Mouse (Mus musculus) urinary bladder, postnatal 25 days (tissue): ENCODE measurements around the gene Acap3.
A peak's percentile ranks its signal among the peaks of the same experiment; 100 is the strongest.

Source experiments
- DNase-seq: peaks from one replicate; pipeline ENCODE4 v3.0.0; 2022; ENCODE audit warnings: low spot score

The Acap3 gene

DNA sequence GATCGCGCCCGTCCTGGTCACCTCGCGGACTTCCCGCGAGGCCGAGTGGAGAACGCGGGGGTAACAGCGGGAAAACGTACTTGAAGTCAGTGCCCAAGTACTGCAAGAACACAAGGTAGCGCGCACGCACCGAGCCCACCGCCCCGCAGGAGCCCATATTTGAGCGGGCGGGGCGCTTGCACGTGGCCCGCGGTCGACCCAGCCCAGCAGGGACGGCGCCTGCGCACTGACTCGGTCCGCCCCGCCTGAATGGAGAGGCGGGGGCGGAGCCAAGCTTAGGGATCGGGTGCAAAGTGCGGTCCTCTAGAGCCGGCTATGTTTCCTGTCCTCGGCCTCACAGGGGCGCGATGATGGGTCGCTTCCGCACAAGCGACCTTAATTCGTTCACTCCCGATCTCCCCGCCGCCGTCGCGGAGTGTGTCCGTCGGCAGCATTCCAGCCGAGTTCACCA is at the start of gene Acap3, which contains the start of gene Pusl1:
Gene Acap3 (plus strand): TSS at position 272 of the 451 bp plus-strand sequence.
Gene Pusl1 (minus strand): TSS at position 231 of the 451 bp plus-strand sequence.
- DNase-seq: peak; percentile 98

DNA sequence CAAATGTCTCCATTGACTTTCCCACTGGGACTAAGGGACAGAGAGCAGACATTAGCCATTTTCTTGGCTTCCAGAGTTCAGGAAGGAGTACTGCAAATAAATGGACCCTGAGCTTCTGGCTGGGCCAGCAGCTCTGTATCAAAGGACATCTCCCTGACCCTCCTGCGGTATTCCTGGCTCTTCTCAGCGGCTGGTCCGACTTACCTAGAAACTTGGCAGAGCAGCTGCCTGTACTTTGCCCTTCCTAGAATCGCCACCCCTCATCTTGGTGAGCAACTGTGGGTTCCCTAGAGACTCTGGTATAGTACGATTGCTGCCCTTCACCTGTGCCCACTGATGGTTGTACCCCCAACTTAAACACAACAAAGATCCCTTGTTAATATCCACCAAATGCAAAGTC is 48.4 kb upstream of the Acap3 start:
- DNase-seq: no peak

DNA sequence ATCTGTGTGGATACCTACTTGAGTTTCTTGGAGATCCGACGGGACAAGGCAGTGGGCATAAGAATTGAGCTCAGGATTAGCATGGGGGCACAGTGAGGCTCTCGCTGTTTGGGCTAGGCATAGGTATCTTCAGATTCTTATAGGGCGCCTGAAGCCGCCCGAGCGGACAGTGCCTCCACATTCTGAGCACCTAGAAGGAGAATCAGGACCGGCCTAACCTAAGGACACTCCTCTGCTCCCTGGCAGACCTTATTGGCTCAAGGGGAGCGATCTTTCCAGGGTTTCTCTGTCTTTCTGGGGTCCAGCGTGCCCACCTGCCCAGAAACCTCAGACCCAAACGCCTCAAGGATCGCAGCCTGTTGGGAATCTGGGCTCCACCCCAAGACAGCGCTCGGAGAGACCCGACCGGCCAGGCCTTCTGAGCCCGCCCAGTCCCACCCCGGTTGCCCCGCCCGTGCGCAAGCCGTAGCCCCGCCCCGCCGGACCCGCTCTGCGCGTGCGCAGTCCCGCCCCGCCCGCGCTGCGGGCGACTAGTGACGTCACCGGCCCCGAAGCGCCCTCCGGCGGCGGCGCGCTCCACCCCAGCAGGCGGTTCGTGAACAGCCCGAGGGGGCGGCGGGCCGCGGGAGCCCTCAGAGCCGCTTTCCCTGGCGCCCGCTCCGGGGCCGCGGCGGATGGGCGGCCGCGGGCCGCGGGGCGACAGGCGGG is 44.6 kb upstream of the Acap3 start, which contains the start of gene Dvl1:
Gene Dvl1 (plus strand): TSS at position 532 of the 708 bp plus-strand sequence.
- DNase-seq: peak; percentile 99

DNA sequence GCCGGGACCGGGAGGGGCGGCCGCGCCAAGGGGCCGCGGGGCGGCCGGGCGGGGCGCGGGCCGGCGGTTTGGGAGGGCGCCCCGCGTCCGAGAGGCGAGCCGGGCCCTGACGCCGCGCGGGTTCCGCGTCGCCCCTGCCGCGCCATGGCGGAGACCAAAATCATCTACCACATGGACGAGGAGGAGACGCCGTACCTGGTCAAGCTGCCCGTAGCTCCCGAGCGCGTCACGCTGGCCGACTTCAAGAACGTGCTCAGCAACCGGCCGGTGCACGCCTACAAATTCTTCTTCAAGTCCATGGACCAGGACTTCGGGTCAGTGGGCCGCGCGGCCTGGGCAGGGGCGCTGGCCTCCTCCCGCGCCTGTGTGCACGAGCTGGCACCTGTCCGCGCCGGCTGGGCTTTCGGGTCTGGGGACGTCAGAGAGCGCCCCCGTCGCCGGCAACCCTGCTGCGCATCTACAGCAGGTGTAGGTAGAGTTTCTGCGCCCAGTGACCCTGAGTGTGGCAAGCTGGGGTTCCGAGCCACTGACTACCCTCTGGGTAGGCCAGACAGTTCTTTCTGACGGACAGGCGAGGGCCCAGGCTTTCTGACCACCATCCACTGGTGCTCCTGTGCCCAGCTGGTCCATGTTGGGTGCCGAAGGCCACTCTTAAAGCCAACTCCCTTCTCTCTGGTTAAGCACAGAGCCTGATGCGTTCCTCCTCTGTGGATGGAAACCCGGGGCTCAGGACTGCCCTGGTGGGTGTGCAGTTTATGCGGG is 43.9 kb upstream of the Acap3 start:
- peak; percentile 42 for DNase-seq

DNA sequence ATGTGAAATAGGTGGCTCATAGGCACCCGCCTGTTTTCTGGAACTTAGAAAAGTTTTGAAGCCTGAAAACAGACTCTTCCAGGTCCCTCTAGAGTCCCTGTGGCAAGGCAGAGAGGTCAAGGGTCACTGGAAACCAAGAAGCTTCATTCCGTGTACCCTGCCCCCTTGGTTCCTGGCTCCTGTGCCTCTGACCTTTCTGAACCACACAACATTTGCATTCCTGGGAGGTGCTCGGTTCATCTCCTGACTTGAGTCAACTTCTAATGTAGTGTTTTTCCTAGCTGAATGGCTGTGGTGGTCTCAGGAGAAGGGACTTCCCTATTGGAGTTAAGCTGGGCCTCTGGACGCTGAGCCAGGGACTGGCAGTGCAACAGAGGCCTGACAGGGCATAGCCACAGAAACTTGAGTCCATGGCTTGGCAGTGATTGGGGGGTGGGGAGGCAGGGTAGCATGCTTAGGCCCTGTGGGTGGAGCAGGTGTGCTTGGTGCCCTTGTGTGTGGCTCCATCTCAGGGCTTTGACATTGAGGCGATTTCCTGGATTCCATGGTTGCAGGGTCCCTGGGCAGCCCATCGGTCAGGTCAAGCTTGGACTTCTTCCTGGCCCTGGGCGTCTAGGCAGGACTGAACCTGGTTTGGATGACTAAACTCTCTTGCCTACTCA is 43.1 kb upstream of the Acap3 start:
- no peak for DNase-seq

DNA sequence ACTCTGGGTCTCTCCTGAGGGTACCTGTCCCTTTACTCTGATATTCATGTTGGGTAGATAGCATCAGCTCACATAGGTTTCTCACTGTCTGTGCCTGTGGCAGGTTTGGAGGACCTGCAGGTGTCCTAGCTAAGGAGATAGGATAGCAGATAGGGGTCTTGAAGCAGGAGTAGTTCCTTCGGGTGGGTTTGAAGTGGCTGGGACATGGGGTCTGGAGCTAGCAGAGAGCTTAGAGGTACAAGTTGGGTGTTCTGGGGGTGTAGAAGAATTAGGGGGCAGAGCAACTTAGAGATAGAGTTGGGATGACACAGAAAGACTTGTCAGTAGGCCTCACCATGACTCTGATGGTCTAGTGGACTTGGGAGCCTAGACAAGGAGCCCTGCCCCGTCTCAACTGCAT is 42.2 kb upstream of the Acap3 start:
- DNase-seq: no peak

DNA sequence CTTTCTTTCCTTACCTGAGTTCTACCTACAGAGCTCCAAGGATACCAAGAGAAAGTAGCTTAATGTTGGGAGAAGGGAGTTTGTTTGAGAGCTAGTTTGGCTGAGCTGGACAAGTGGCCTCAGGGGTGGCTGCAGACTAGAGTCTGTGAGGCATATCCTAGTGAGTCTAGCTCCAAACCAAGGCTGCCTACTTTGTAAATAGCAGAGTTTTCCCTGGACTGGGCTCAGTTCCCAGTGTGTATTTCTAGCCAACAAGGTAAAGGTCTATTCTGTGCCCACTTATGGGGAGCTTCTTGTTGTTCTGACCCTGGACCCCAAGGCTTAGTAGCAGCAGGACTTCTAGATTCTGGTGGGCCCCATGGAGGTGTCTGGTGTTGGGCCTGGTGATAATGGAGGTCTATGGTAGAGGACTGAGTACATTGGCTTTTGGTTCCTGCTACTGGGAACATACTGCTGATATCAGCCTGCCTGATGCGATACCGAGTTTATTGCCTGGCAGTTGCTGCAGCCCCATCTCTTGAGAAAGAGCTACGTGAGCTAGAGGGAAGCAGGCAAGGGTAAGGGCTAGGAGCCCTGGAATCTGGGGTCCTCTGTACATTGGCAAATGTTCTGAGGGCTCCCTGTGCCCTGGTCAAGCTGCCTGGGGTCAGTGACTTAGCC is 41.7 kb upstream of the Acap3 start:
- DNase-seq: no peak

DNA sequence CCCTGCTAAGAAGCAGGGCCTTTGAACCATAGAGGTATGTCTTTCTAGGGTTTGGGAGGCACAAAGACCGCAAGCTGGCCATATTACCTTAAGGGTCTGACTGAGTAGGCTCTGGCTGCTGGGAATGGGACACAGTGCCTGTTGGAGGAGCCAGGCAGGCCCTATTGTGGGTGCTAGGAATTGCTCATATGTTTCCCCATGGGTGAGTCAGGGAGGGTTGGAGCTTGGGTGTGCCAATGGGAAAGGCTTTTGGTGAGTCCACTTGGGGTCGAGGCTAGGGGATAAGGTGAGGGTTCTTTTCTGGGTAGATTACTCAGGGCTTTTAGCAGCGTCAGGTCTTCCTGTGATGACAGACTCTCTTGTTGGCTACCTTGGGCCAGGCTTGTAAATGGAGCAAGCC is 40.3 kb upstream of the Acap3 start:
- no peak for DNase-seq

DNA sequence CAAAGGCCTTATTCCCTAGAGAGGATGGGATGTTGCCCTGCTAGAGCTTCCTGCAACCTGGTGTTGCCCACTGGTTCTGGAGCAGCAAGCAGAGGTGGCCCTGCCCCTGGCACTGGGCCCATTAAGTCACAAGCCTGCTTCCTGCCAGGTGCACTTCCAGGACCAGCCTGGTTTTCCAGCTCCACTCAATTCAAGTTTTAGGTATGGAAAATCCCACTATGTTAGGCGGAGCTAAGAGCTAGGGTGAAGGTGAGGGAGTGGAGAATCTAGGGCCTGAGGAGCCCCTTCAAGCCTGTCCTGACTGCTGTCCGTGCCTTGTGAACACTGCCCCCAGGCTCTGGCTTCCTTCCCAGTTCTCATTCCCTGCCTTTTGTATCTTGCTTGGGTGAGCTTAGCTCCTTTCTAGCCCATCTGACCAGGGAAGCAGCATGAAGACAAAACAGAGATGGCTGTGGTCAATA is 39.6 kb upstream of the Acap3 start:
- DNase-seq: no peak

DNA sequence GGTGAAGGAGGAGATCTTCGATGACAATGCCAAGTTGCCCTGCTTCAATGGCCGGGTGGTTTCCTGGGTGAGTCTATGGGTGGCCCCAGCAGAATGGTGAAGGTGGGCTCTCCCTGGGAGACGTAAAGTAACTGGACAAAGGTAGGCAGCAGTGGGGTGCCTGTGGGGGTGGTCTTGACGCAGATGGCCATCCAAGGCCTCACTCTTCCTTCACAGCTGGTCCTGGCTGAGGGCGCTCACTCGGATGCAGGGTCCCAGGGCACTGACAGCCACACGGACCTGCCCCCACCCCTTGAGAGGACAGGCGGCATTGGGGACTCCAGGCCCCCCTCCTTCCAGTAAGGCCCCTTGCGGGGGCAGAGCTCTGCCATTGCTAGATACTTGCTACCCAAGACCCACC is 38.2 kb upstream of the Acap3 start:
- DNase-seq: no peak

DNA sequence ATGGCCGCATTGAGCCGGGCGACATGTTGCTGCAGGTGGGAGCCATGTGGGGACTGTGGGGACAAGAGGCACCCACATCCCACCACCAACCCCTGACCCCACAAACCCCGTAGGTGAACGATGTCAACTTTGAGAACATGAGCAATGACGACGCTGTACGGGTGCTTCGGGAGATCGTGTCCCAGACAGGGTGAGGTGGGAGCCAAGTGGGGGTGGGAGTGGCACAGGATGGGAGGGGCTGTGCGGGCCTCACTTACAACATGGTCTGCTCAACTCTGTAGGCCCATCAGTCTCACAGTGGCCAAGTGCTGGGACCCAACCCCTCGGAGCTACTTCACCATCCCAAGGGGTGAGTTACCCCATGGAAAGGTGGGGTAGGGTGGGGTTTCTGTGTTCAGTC is 36.6 kb upstream of the Acap3 start:
- DNase-seq: no peak

DNA sequence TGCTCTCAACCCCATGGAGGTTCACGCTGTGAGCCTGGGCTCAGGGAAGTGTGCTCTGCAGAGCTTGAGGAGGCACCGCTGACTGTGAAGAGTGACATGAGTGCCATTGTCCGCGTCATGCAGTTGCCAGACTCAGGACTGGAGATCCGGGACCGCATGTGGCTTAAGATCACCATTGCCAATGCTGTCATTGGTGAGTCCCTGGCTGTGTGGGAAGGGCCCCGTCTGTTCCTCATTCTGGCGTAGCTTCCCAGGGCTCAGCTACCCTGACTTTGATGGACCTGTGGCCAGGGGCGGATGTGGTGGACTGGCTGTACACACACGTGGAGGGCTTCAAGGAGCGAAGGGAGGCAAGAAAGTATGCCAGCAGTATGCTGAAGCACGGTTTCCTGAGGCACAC is 35.6 kb upstream of the Acap3 start:
- DNase-seq: no peak

DNA sequence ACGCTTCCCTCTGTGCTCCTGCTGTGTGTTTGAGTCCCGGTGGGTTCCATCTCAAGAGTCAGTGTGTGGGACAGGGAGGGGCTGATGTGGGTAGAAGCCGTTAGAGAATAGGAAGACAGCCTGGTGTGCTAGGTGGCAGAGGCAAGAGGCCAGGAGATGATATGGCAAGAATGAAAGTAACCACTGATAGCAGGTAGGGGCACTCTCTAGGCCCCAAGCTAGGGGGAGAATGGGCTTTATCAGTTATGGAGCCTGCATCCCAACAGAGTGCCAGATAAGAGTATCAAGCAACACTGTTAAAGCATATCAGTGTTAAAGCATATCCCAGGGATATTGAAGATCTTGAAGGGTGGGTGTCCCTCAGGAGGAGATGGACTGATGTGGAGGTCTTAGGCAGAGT is 34.7 kb upstream of the Acap3 start:
- no peak for DNase-seq

DNA sequence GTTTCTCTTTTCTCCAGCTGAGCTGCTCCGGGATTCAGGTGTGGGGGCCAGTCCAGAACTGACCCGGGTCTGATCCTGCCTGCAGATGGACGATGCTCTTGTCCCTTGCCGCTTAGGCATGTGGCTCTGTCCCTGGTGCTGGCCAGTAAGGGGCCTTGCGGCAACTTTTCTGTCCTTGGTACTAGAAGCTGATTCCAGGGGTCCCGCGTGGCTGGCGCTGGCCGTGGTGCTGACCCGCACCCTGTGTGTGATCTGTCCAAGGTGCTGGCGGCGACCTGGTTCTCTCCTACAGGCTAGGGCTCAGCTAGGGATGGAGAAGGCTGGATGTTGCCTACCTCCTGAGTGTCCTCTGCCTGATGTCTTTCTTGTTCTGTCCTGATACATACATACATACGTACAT is 32.3 kb upstream of the Acap3 start:
- no peak for DNase-seq

DNA sequence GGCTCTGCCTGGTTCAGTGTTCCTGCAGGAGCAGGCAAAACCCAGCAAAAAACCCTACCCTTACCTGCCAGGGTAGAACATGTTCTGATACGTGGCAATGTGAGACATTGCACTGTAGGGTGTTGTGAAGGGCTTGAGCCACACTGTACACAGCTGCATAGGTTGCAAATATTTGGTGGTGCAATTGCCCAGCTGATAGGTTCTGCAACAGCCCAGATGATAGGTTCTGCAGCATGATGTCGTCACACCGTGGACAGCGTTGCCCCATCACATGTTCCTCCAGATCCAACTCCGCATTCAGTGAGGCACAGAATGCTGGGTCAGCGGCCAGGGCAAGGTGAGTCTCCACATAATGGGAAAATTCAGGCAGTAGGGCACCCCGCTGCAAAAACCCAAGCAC is 29.8 kb upstream of the Acap3 start:
- no peak for DNase-seq

DNA sequence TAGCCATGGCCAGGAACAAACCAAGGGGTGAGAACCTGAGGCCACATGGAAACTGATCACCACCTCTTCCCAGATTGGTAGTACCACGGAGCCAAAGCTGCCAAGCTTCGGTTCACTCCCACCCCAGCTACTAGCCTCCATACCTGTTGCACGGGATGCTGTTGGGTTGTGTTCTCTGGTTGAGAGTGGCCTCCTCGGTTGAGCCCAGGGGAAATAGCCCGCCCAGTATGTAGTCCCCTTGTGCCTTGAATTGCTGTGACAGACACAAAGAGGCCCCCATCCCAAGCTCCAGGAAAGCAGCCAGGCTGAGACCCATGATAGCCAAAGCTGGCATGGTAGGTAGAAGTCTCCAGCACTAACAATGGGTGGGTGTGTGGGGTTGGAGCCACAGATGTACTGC is 28.6 kb upstream of the Acap3 start, which contains the start of gene Tas1r3:
Gene Tas1r3 (minus strand): TSS at position 362 of the 400 bp plus-strand sequence.
- DNase-seq: no peak

DNA sequence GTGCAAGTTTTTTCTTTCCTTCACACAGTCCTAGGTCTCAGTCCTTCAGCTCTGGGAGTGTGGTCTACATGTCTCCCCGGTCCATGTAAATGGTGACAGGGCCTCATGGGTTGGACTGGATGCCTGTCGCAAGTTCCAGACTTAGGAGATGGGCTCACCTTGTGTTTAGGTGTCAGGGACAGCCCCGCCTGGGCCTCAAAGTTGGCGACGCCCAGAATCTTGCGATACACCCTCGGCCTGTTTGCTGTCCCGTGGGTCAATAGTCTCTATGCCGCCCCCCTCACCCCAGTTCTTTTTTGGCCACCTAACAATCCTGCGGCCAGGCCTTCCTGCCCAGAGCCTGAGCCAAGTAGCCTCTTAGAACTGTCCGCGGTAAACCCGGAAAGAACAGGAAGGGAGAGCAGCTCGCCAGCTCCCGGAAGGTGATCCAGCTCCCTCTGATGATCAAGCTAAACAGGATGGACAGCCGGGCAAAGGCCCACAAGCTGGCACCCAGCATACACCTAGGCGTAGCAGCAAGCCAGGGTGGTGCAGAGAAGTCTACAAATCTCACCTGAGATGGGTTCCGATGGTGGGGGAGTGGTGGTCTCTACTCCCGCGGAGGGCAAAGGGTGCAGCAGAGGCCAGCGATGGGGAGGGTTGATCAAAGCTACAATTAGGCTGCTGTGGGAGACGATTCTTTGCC is 22.9 kb upstream of the Acap3 start:
- DNase-seq: no peak

DNA sequence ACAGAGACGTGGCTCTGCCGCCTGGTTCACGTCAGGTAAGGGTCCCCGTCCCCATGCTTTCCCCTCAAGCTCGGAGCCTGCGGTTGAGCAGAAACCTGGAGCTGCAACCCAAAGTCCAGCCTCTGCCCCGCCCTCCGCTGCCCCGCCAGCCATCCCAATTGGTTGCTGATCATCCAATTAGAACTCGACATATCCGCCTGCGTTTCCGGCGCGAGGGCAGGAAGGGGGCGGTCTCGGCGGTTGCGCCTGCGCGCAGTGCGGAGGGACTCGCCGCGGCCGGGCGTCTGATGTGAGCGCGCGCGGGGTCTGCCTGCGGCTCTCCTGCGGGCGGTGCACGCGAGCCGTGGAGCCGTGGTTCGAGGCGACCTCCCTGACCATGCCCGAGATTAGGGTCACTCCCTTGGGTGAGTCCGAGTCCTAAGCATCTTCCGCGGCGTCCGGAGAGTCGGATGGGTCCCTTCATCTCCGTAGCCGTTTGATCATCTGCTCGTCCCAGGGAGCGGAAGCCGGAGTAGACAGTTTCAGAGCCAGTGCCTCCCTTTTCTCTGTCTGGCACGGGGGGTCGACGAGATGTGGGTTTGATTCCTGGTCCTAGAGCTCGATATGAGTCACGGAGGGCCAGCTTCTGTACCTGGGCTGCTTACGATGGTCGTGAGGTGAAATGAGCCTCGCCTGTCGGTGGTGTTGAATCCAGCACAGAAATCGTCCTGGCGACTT is 22.1 kb upstream of the Acap3 start, which contains the start of the genes Cptp and Ints11:
Gene Cptp (minus strand): TSS at position 124 of the 717 bp plus-strand sequence.
Gene Ints11 (plus strand): TSS at position 230 of the 717 bp plus-strand sequence.
- peak; percentile 93 for DNase-seq

DNA sequence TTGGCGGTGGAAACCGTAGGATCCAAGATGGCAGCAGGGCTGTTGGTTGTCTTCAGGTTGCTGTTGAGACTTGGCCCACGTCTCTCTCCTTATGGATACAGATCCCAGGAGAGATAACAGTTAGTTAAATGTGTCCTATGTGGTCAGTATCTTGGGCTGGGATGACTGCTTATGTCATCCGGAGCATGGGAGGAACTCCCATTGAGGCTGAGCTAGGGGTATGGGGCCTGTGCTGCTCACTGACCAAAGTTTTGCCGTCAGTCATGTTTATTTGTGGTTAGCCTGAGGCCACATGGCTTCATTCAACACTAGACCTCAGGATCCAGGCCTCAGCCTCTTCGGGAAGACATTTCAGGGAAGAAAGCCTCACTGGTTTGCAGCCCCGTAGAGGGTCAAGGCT is 20.2 kb upstream of the Acap3 start:
- no peak for DNase-seq

DNA sequence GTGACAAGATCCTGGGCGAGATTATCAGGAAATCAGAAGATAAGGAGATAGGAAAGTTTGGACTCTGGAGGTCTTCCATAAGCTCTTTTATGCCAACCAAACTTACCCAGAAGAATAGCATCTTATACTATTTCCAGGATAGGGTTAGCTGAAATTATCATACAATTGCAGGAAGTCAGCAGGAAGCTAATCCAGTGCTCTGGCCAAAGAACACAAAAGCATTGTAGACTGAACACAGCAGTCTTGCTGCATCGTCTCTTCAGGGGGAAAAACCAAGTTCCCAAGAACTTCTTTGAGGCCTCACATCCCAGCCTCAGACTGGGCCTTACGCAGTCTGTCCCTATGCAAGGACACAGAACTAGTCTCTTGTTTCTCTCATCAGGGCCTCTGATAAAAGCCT is 8.0 kb upstream of the Acap3 start:
- no peak for DNase-seq

DNA sequence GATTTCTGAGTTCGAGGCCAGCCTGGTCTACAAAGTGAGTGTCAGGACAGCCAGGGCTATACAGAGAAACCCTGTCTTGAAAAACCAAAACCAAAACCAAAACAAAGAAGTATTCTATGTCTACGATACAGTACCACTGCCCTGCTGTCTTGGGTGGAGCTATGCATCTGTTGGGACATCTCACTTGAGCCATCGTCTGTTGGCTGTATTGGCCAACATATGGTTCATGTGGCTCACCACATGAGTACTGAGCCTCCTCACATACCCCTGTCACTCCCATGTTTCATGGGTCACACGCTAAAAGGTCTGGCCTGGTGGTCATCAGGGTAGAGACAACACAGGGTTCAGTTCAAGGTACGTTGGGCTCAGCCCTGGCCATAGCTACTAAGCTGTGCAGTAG is 5.3 kb upstream of the Acap3 start:
- no peak for DNase-seq
